Mouse (Mus musculus) MEL (cell line): ENCODE data around the gene Mocs1. TPM values are rescaled to one million over a fixed set of nuclear protein-coding genes. Genes with fewer than 3 reads are reported as not detected.

Experiments used
- DNase-seq: peaks from one replicate; pipeline ENCODE4 v3.0.0; 2011; ENCODE audit warnings: low read depth, low spot score
- H3K27ac ChIP-seq: 2 replicates; pipeline ENCODE4 v1.5.1; 2012; ENCODE audit warnings: low read depth, mild to moderate bottlenecking, control low read depth, low read length, moderate library complexity; ENCODE audit not compliant: control insufficient read depth
- H3K27me3 ChIP-seq, 2 experiments: fragments of 150-350 bp in 1 of 2; sonication (generic) in 1 of 2; 2 replicates each; pipeline ENCODE4 v1.6.1; 2012; ENCODE audit warnings: low read length in 2 of 2, mild to moderate bottlenecking in 2 of 2, improper control_type of control experiment in 1 of 2, moderate library complexity in 1 of 2; ENCODE audit not compliant: insufficient read depth in 2 of 2, control insufficient read depth in 1 of 2
- H3K36me3 ChIP-seq, 2 experiments: 2 replicates each; pipeline ENCODE4 v1.6.1; 2012 to 2014; ENCODE audit warnings: low read length in 2 of 2, improper control_type of control experiment in 1 of 2, inconsistent platforms in 1 of 2, mild to moderate bottlenecking in 1 of 2; ENCODE audit not compliant: insufficient read depth in 2 of 2, control insufficient read depth in 1 of 2
- H3K4me1 ChIP-seq, 2 experiments: fragments of 150-350 bp in 1 of 2; sonication (generic) in 1 of 2; 2 replicates each; pipeline ENCODE4 v1.6.1; 2012; ENCODE audit warnings: low read length in 2 of 2, improper control_type of control experiment in 1 of 2, mild to moderate bottlenecking in 1 of 2; ENCODE audit not compliant: insufficient read depth in 2 of 2, control insufficient read depth in 1 of 2
- H3K4me3 ChIP-seq, 2 experiments: fragments of 150-350 bp in 1 of 2; sonication (generic) in 1 of 2; 2 replicates each; pipeline ENCODE4 v1.5.1; 2012; ENCODE audit warnings: low read depth in 2 of 2, low read length in 2 of 2, mild to moderate bottlenecking in 2 of 2, moderate library complexity in 2 of 2, control low read depth in 1 of 2, improper control_type of control experiment in 1 of 2; ENCODE audit not compliant: control insufficient read depth in 1 of 2, insufficient read depth in 1 of 2
- H3K79me2 ChIP-seq: 2 replicates; pipeline ENCODE4 v1.6.1; 2012; ENCODE audit warnings: mild to moderate bottlenecking, low read length, moderate library complexity; ENCODE audit not compliant: control insufficient read depth, poor library complexity, insufficient read depth
- H3K9ac ChIP-seq: 2 replicates; pipeline ENCODE4 v1.6.1; 2012; ENCODE audit warnings: low read depth, mild to moderate bottlenecking, control low read depth, low read length, moderate library complexity; ENCODE audit not compliant: control insufficient read depth, poor library complexity, severe bottlenecking
- H3K9me3 ChIP-seq: fragments of 150-350 bp; sonication (generic); replicated peaks from 2 replicates; pipeline ENCODE4 v1.6.1; 2012; ENCODE audit warnings: mild to moderate bottlenecking, low read length, improper control_type of control experiment, moderate library complexity; ENCODE audit not compliant: insufficient read depth
- BHLHE40 ChIP-seq: IDR thresholded peaks from 2 replicates; pipeline ENCODE4 v1.6.1; 2012; ENCODE audit warnings: low read depth, mild to moderate bottlenecking, inconsistent platforms, low read length, improper control_type of control experiment, borderline replicate concordance
- CHD1 ChIP-seq: IDR thresholded peaks from 2 replicates; pipeline ENCODE4 v1.6.1; 2012; ENCODE audit warnings: low read depth, mild to moderate bottlenecking, inconsistent platforms, low read length, improper control_type of control experiment
- CTCF ChIP-seq, 3 experiments: IDR thresholded peaks in 2 of 3; conservative IDR thresholded peaks in 1 of 3; 2 replicates each; pipeline ENCODE4 v1.5.1; 2011 to 2012; ENCODE audit warnings: low read length in 3 of 3, low read depth in 2 of 3, mild to moderate bottlenecking in 2 of 3, improper control_type of control experiment in 1 of 3, inconsistent platforms in 1 of 3, mixed read lengths in 1 of 3, moderate library complexity in 1 of 3; ENCODE audit not compliant: control insufficient read depth in 1 of 3, insufficient read depth in 1 of 3, poor library complexity in 1 of 3, severe bottlenecking in 1 of 3
- EP300 ChIP-seq, 2 experiments: IDR thresholded peaks; 2 replicates each; pipeline ENCODE4 v1.6.1; 2011; ENCODE audit warnings: improper control_type of control experiment in 2 of 2, low read length in 2 of 2, low read depth in 1 of 2, mild to moderate bottlenecking in 1 of 2
- GABPA ChIP-seq: IDR thresholded peaks from 2 replicates; pipeline ENCODE4 v1.6.1; 2012; ENCODE audit warnings: low read depth, mild to moderate bottlenecking, inconsistent platforms, low read length, improper control_type of control experiment, moderate library complexity
- GATA1 ChIP-seq: IDR thresholded peaks from 2 replicates; pipeline ENCODE4 v1.6.1; 2011; ENCODE audit warnings: low read depth, low read length, improper control_type of control experiment
- HCFC1 ChIP-seq: IDR thresholded peaks from 2 replicates; pipeline ENCODE4 v1.6.1; 2012; ENCODE audit warnings: low read depth, mild to moderate bottlenecking, inconsistent platforms, low read length, improper control_type of control experiment, moderate library complexity
- MAFK ChIP-seq: IDR thresholded peaks from 2 replicates; pipeline ENCODE4 v1.6.1; 2011; ENCODE audit warnings: low read depth, mild to moderate bottlenecking, low read length, improper control_type of control experiment, borderline replicate concordance
- MAX ChIP-seq: IDR thresholded peaks from 2 replicates; pipeline ENCODE4 v1.6.1; 2011; ENCODE audit warnings: low read length, improper control_type of control experiment
- MEF2A ChIP-seq: IDR thresholded peaks from 2 replicates; pipeline ENCODE4 v1.6.1; 2014; ENCODE audit warnings: low read depth, mild to moderate bottlenecking, inconsistent platforms, low read length, improper control_type of control experiment; ENCODE audit not compliant: poor library complexity, insufficient replicate concordance, severe bottlenecking; ENCODE audit errors: extremely low read depth
- MXI1 ChIP-seq: IDR thresholded peaks from 2 replicates; pipeline ENCODE4 v1.6.1; 2011; ENCODE audit warnings: mild to moderate bottlenecking, low read depth, low read length, improper control_type of control experiment
- MYB ChIP-seq: IDR thresholded peaks from 2 replicates; pipeline ENCODE4 v1.6.1; 2011; ENCODE audit warnings: mild to moderate bottlenecking, low read depth, low read length, improper control_type of control experiment
- NRF1 ChIP-seq: IDR thresholded peaks from 2 replicates; pipeline ENCODE4 v1.6.1; 2014; ENCODE audit warnings: low read depth, mild to moderate bottlenecking, inconsistent platforms, low read length, improper control_type of control experiment, moderate library complexity; ENCODE audit not compliant: poor library complexity, insufficient read depth, severe bottlenecking
- POLR2A ChIP-seq, 2 experiments: IDR thresholded peaks; 2 replicates each; pipeline ENCODE4 v1.6.1; 2011 to 2012; ENCODE audit warnings: low read length in 2 of 2, mild to moderate bottlenecking in 2 of 2, control low read depth in 1 of 2, improper control_type of control experiment in 1 of 2, low read depth in 1 of 2, moderate library complexity in 1 of 2; ENCODE audit not compliant: control insufficient read depth in 1 of 2, insufficient read depth in 1 of 2, poor library complexity in 1 of 2
- POLR2AphosphoS2 ChIP-seq: IDR thresholded peaks from 2 replicates; pipeline ENCODE4 v1.6.1; 2011; ENCODE audit warnings: low read length, improper control_type of control experiment
- POLR2AphosphoS5 ChIP-seq: IDR thresholded peaks from 2 replicates; pipeline ENCODE4 v1.6.1; 2012; ENCODE audit warnings: low read depth, borderline replicate concordance, mild to moderate bottlenecking, inconsistent platforms, low read length, moderate library complexity, mixed read lengths
- RAD21 ChIP-seq: IDR thresholded peaks from 2 replicates; pipeline ENCODE4 v1.6.1; 2011; ENCODE audit warnings: mild to moderate bottlenecking, low read depth, low read length, improper control_type of control experiment
- RCOR1 ChIP-seq: IDR thresholded peaks from 2 replicates; pipeline ENCODE4 v1.6.1; 2012; ENCODE audit warnings: low read depth, mild to moderate bottlenecking, inconsistent platforms, low read length, improper control_type of control experiment
- SIN3A ChIP-seq: IDR thresholded peaks from 2 replicates; pipeline ENCODE4 v1.6.1; 2012; ENCODE audit warnings: low read length, improper control_type of control experiment, inconsistent platforms
- TBP ChIP-seq: IDR thresholded peaks from 2 replicates; pipeline ENCODE4 v1.8.0; 2011; ENCODE audit warnings: low read depth, low read length, improper control_type of control experiment
- UBTF ChIP-seq: IDR thresholded peaks from 2 replicates; pipeline ENCODE4 v1.6.1; 2012; ENCODE audit warnings: low read depth, mild to moderate bottlenecking, inconsistent platforms, low read length, improper control_type of control experiment, moderate library complexity, borderline replicate concordance; ENCODE audit not compliant: insufficient read depth
- USF1 ChIP-seq: IDR thresholded peaks from 2 replicates; pipeline ENCODE4 v1.6.1; 2014; ENCODE audit warnings: low read depth, mild to moderate bottlenecking, inconsistent platforms, low read length, improper control_type of control experiment, moderate library complexity
- USF2 ChIP-seq, 2 experiments: IDR thresholded peaks; 2 replicates each; pipeline ENCODE4 v1.6.1; 2011 to 2012; ENCODE audit warnings: improper control_type of control experiment in 2 of 2, low read length in 2 of 2, borderline replicate concordance in 1 of 2, inconsistent platforms in 1 of 2, low read depth in 1 of 2, mild to moderate bottlenecking in 1 of 2; ENCODE audit not compliant: insufficient read depth in 1 of 2
- ZC3H11A ChIP-seq: IDR thresholded peaks from 2 replicates; pipeline ENCODE4 v1.6.1; 2012; ENCODE audit warnings: low read depth, mild to moderate bottlenecking, inconsistent platforms, low read length, improper control_type of control experiment
- ZKSCAN1 ChIP-seq: IDR thresholded peaks from 2 replicates; pipeline ENCODE4 v1.6.1; 2012; ENCODE audit warnings: low read depth, mild to moderate bottlenecking, inconsistent platforms, low read length, improper control_type of control experiment, moderate library complexity
- ZMIZ1 ChIP-seq: IDR thresholded peaks from 2 replicates; pipeline ENCODE4 v1.6.1; 2012; ENCODE audit warnings: low read depth, mild to moderate bottlenecking, inconsistent platforms, low read length, improper control_type of control experiment, moderate library complexity
- ZNF384 ChIP-seq: IDR thresholded peaks from 2 replicates; pipeline ENCODE4 v1.6.1; 2012; ENCODE audit warnings: low read depth, mild to moderate bottlenecking, inconsistent platforms, low read length, improper control_type of control experiment
- polyA plus RNA-seq, 2 experiments: library from polyadenylated mRNA; stranded (reverse) in 1 of 2; unstranded in 1 of 2; fragments of >175 nt in 1 of 2; fragments of >200 nt in 1 of 2; gene quantifications; 2 replicates each; pipeline versions ENCODE4 v1.2.1 to v1.2.4; 2012; ENCODE audit warnings: low replicate concordance in 2 of 2, low read depth in 1 of 2; ENCODE audit not compliant: insufficient read length in 2 of 2, insufficient read depth in 1 of 2, missing spikeins in 1 of 2
- total RNA-seq: library from RNA; depleted of rRNA; stranded (reverse); fragments of 300-350 nt; gene quantifications from 2 replicates; pipeline ENCODE4 v1.2.3, GENCODE M21; 2012

The Mocs1 gene
- total and polyA plus RNA-seq, 3 experiments, result 7.8 to 24.6 TPM; not detected in 1

DNA sequence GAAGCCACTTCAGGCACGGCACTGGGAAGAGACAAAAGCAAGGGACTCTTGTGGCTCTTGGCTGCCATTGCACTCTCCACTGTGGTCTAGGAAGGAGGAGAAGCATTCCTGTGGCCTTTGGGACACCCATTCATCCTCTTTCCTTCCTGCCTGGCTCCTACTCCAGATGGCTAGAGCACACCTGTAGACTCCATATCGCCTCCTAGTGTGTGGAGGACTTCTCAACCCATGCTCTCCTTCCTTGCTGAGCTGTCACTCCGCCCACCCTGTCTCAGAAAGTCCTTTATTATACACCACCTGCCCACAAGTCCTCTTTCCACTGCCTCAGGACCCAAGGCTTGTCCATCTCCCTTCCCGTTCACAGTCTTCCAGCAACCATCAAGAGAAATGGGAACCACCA is 65.1 kb downstream of the Mocs1 start:
- no peak overlapping the region for H3K27ac ChIP-seq
- H3K27me3 ChIP-seq, result no peaks in the 10 kb centered on the region
- no peaks in the 10 kb centered on the region for H3K36me3 ChIP-seq
- no peak for DNase-seq
- H3K4me1 ChIP-seq, result no peaks in the 10 kb centered on the region
- H3K4me3 ChIP-seq, result no peak overlapping the region
- no peaks in the 10 kb centered on the region for H3K79me2 ChIP-seq
- no peak overlapping the region for H3K9ac ChIP-seq
- TF ChIP-seq BHLHE40, result no peak
- TF ChIP-seq CTCF (IDR thresholded peaks at IDR 0.05 in 2 of 3, conservative IDR thresholded peaks at IDR 0.05 in 1 of 3; ENCODE audit: control insufficient read depth in 1 of 3, insufficient read depth in 1 of 3, low read depth in 2 of 3, low read length in 3 of 3, poor library complexity in 1 of 3, severe bottlenecking in 1 of 3), result no peak; a peak in 1 of 6 replicates
- TF ChIP-seq CHD1, result no peak
- no peak for TF ChIP-seq GABPA
- TF ChIP-seq NRF1, result no peak
- TF ChIP-seq RCOR1, result no peak
- TF ChIP-seq ZKSCAN1, result no peak
- no peak for TF ChIP-seq TBP
- TF ChIP-seq USF1, result no peak
- TF ChIP-seq SIN3A, result no peak
- TF ChIP-seq HCFC1, result no peak
- TF ChIP-seq GATA1, result no peak
- TF ChIP-seq ZNF384, result no peak
- no peak for TF ChIP-seq USF2 (IDR thresholded peaks at IDR 0.05; ENCODE audit: borderline replicate concordance in 1 of 2, insufficient read depth in 1 of 2, low read depth in 1 of 2, low read length in 2 of 2)
- no peak for TF ChIP-seq MAFK
- TF ChIP-seq MXI1, result no peak
- TF ChIP-seq EP300 (IDR thresholded peaks at IDR 0.05; ENCODE audit: low read depth in 1 of 2, low read length in 2 of 2), result no peak
- H3K9me3 ChIP-seq, result no peaks in the 10 kb centered on the region

GRCm38 (mm10) chr17:49498169-49498568 is 70.0 kb downstream of the Mocs1 start:
- H3K79me2 ChIP-seq, result no peaks in the 10 kb centered on the region
- no peak for DNase-seq
- no peaks in the 10 kb centered on the region for H3K27me3 ChIP-seq
- no peaks in the 10 kb centered on the region for H3K36me3 ChIP-seq
- H3K9me3 ChIP-seq, result no peaks in the 10 kb centered on the region
- no peak overlapping the region for H3K27ac ChIP-seq
- H3K4me3 ChIP-seq, result no peak overlapping the region
- H3K9ac ChIP-seq, result no peak overlapping the region
- TF ChIP-seq SIN3A (no peak), USF1 (no peak), POLR2AphosphoS5 (no peak), ZNF384 (no peak), RAD21 (no peak), USF2 (IDR thresholded peaks at IDR 0.05; ENCODE audit: borderline replicate concordance in 1 of 2, insufficient read depth in 1 of 2, low read depth in 1 of 2, low read length in 2 of 2) (no peak), HCFC1 (no peak), MEF2A (no peak), ZC3H11A (no peak), POLR2AphosphoS2 (no peak), MYB (no peak), UBTF (no peak), BHLHE40 (no peak), ZMIZ1 (no peak), TBP (no peak), POLR2A (IDR thresholded peaks at IDR 0.05; ENCODE audit: control insufficient read depth in 1 of 2, insufficient read depth in 1 of 2, low read depth in 1 of 2, low read length in 2 of 2, poor library complexity in 1 of 2) (no peak), CHD1 (no peak), MAX (no peak), GATA1 (no peak)
- TF ChIP-seq, all 39 proteins: peak for 0
- no peaks in the 10 kb centered on the region for H3K4me1 ChIP-seq
